Mouse (Mus musculus) C3H10T1/2 (cell line): Measurements from ENCODE around the gene Vmn1r36. TPM values are rescaled to one million over a fixed set of nuclear protein-coding genes. Genes with fewer than 3 reads are reported as not detected.

Experiments
- polyA plus RNA-seq, 2 experiments: library from polyadenylated mRNA; unstranded; fragments of >200 nt; fragmentation: generic; extraction: Trizol; gene quantifications; one replicate each; pipeline ENCODE4 v1.2.1; 2012; ENCODE audit warnings: missing spikeins in 2 of 2

Gene Vmn1r36
- not detected for polyA plus RNA-seq

GRCm38 (mm10) chr6:66719068-66719467 lies at the start of gene Vmn1r36:
Vmn1r36 (minus strand) TSS chr6:66719168.

DNA sequence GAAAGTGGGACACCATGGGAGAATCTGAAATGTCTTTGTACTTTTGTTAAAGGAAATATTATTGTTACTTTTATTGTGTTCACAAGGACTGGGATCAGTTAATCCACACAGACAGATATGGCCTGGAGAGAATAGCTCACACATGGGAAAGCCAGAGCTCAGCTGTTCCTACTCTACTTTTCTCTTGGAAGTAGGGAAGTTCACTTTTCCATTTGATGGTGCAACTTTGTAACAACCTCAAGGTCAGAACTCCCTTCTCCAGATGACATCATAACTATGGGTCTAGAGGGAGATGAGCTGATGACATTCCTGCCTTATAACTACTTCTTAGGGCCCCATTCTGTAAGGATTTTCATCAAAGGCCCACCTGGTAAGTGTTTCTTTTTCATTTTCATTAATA lies 10.1 kb upstream of the Vmn1r36 start, which contains the start of gene Vmn1r37:
Vmn1r37 (plus strand) TSS at position 301 of the 400 bp plus-strand sequence.

DNA sequence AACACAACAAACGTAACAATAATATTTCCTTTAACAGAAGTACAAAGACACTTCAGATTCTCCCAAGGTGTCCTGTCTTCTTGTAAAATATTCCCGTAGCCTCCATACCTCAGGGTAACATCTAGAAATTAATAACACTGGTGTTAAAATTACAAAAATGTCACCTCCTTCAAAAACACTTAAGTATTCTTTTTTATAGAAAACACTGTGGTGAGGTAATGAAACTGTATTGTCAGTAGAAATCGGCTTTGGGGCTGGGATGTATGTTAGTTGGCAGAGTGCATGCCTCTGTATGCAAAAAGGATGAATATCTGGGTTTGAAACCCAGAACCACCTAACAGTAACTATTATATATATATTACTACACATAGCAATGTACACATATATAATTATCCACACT lies 33.2 kb downstream of the Vmn1r36 start, which contains the start of gene Vmn1r35:
Vmn1r35 (minus strand) TSS at position 101 of the 400 bp plus-strand sequence.

Other genes with a start within 250 kb of the Vmn1r36 start
- 10 to 100 TPM in 1 of 2 experiments, 1 to 10 TPM in 1; 4.7 to 28.7 TPM for gene Mad2l1, start 183.8 kb downstream of the Vmn1r36 start, polyA plus RNA-seq
- gene Vmn1r32, start 159.1 kb downstream of the Vmn1r36 start, polyA plus RNA-seq: not detected
- not detected for gene Vmn1r33, start 100.9 kb downstream of the Vmn1r36 start, polyA plus RNA-seq
- gene Vmn1r34, start 75.3 kb downstream of the Vmn1r36 start, polyA plus RNA-seq: not detected
- not detected for gene Vmn1r35, start 33.3 kb downstream of the Vmn1r36 start, polyA plus RNA-seq
- gene Vmn1r37, start 10.2 kb upstream of the Vmn1r36 start, polyA plus RNA-seq: not detected
- not detected for gene Vmn1r38, start 63.5 kb upstream of the Vmn1r36 start, polyA plus RNA-seq
- not detected for gene Vmn1r39, start 91.4 kb upstream of the Vmn1r36 start, polyA plus RNA-seq
- 10 to 100 TPM; 23.1 to 24.0 TPM for gene Gng12, start 177.2 kb upstream of the Vmn1r36 start, polyA plus RNA-seq